Mouse (Mus musculus) E14TG2a.4 (cell line): Measurements from ENCODE around the gene Smco2.

Source experiments
- CTCF ChIP-seq: conservative IDR thresholded peaks from 2 replicates; pipeline ENCODE4 v1.5.1; 2014; ENCODE audit warnings: low read length
- NANOG ChIP-seq: IDR thresholded peaks from 2 replicates; pipeline ENCODE4 v1.6.1; 2014; ENCODE audit warnings: borderline replicate concordance, low read length, mixed read lengths
- POU5F1 ChIP-seq: IDR thresholded peaks from 2 replicates; pipeline ENCODE4 v1.6.1; 2014; ENCODE audit warnings: low read length, borderline replicate concordance

GRCm38 (mm10) chr6:146838366-146838765 lies 11.5 kb upstream of the Smco2 start:
- TF ChIP-seq CTCF (no peak), NANOG (no peak), POU5F1 (no peak)
